Mouse (Mus musculus) MEL-GATA-1-ER (cell line): Measurements from ENCODE around the gene Gfap.

Experiments used
- DNase-seq: peaks from one replicate; pipeline ENCODE4 v3.0.0-alpha.2; 2012; ENCODE audit warnings: low read depth; ENCODE audit errors: extremely low read depth

Gene Gfap

DNA sequence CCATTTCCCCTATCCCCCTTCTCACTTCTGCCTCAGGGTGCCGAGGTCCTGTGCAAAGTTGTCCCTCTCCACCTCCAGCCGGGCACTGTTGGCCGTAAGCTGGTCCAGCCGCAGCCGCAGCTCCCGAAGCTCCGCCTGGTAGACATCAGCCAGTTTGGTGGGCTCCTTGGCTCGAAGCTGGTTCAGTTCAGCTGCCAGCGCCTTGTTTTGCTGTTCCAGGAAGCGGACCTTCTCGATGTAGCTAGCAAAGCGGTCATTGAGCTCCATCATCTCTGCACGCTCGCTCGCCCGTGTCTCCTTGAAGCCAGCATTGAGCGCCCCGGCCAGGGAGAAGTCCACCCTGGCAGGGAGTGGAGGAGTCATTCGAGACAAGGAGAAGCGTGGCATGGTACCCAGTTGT is 4.1 kb downstream of the Gfap start:
- DNase-seq, result no peak

DNA sequence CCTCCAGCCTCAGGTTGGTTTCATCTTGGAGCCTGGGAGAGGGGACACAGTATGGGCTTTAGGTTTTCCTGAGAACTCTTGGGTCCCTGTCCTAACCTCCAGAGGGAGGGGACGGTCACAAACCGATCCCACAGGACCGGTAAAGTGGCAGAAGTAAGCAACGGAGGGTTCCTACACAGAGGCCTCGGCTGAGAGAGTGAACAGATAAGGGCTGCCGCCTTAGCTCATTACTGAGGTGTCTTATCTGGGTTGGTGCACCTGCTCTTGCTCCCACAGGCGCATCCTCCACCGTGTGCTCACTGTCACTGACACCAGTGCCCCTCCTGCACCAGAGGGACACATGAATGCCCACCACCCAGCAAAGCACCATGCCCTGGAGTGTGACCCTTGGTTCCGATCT is 4.9 kb downstream of the Gfap start:
- peak; percentile 67 for DNase-seq

DNA sequence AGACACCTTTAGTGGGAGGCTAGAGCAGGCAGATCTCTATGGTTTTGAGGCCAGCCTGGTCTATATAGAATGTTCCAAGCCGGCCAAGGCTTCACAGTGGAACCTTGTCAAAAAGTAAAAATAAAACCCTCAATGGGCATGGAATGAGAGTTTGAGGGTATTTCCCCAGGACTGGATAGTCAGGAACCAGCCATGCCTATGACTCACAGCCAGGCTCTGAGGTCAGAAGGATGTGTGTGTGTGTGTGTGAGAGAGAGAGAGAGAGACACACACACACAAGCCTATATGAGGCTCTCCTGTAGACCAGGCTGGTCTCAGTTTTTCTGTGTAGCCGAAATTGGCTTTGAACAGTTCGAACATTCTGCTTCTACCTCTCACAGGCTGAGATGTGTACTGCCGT is 6.0 kb downstream of the Gfap start:
- DNase-seq, result no peak

DNA sequence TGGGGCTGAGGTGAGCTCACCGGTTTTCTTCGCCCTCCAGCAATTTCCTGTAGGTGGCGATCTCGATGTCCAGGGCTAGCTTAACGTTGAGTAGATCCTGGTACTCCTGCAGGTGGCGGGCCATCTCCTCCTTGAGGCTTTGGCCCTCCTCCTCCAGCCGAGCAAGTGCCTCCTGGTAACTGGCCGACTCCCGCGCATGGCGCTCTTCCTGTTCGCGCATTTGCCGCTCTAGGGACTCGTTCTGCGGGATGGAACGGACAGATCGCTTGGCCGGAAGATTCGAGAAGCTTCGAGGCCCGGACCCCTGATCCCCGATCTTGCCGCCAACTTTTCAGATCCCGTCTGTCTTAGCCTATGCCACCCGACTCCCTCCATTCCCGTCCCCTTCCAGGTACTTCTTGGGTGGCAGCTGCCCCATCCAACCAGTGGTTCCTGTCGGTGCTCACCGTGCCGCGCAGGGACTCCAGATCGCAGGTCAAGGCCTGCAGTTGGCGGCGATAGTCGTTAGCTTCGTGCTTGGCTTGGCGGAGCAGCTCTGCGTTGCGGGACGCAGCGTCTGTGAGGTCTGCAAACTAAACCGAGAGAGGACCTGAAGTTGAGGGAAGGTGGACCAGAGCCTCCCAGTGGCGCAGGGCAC is 7.6 kb downstream of the Gfap start:
- DNase-seq, result no peak

DNA sequence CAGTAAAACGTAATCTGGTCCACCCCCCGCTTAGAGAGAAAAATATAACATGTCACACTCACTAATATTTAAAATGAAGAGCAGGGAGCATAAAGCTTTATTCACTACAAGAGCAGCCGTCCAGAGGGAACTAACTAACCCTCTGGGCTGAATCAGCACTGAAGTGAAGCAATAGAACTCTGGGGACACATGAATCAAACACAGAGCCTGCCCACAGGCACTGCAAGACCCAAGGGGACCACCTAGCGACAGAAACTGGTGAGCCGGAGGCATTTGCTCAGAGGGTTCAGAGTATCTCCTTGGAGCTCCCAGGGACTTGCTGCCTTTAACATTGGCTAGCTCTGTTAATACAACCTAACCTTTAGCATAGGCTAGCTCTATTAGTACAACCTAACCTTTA is 10.6 kb downstream of the Gfap start:
- DNase-seq, result no peak

- no peak for DNase-seq
Observed at GRCm38 (mm10) chr11:102888135-102888534, 12.6 kb downstream of the Gfap start.

GRCm38 (mm10) chr11:102887433-102887832 is 13.3 kb downstream of the Gfap start:
- DNase-seq, result no peak

DNA sequence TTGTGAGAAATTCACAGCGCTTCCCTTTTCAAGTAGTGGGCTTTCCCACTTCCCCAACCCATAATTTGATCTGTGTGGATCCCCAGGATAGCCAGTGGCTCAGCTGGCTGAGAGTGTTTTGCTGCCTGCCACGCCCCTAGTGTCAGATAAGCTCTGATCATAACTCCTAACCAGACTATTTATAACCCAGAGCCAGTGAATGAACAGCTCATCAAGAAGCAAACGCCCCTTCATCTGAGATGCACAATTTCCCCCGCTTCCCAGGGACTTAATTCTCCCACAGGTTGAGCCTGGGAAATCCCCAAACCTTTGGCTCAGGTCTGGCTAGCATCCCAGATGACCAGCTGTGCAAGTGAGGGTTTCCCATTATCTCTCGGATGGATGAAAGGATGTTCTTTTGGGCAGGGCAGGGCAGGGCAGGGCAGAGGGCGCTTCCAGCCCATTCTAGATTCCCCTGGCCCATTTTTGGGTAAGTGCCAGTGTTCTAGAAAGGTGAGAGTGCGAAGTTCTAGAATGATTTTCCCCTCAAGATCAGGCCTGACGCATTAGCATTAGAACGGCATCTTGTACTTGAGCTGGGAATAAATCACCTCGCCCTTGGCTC is 16.0 kb downstream of the Gfap start, which contains the start of gene Fam187a:
Gene Fam187a, plus strand, starts transcription at position 554 of the 604 bp plus-strand sequence.
- DNase-seq, result no peak

DNA sequence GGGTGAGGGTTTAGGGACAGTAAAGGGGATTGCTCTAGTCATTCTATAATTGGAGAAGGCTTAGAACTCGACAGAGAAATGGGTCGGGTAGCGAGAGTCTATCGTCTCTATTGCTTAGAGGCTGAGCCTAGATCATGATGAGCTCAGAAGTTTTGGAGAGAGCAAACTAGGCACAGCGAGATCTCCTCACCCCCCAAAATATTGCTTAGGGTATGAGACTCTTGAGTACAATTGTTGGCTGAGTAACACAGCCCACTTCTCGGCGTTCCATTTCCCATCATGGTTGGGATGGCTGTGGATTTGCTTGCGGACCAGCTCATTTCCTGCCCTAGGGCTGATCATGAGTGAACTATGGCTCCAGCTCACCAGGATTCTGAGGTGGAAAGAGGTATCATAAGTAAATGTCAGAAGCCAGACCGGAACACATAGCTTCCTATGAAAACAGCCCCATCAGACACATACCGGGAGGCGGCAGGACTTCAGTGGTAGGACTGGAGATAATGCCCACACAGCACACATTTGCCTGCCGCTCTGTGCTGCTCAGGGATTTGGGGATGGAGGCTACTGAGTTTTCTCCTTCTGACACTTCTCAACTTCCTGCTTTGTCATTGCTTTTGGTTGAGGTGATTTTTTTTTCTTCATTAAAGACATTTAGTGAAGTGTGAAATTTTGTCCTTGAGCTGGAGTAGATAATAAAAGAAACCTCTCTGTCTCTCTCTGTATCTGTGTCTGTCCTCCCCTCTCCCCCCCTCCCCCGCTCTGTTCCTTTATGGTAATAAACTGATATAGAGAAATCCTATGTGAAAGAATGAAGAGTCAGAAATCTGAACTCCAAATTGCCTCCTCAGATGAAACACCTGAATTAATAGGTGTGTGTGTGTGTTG is 19.2 kb downstream of the Gfap start:
- peak; percentile 36 for DNase-seq

DNA sequence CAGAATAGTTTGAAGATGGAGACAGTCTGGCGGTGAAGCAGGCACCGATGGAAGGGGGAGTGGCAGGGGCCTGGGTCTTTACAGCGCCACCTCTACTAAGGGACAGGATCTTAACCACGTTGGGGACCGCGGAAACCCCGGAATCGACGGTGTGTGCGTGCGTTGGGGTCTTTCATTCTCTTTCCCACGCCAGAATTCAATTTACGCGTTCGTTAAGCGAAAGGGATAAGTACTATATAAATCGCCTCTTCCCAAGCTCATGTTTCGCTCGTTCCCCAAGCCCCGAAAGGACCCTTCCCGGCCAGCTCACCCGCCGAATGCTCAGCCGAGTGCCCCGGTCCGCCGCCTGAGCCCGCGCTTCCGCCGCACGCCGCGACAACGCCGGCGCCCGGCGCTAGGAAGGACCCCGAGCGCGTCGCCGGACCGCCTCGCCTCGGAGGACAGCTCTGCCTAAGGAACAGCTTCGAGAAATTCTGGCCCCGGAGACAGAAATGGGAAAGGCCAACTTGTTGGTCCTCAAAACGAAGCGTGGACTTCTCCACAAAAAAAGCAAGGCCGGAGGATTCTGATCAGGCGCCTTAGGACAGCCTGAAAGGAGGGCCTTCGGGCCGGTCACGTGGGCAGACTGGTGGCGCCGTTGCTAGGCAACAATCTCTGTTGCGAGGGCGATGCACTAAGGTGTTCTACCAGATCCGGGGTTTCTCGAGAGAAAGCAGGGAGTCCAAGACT is 20.0 kb downstream of the Gfap start, which contains the start of the genes Eftud2 and Ccdc103:
Gene Eftud2, minus strand, starts transcription at position 401 of the 729 bp plus-strand sequence.
Gene Ccdc103, plus strand, starts transcription at position 620 of the 729 bp plus-strand sequence.
- peak; percentile 84 for DNase-seq

DNA sequence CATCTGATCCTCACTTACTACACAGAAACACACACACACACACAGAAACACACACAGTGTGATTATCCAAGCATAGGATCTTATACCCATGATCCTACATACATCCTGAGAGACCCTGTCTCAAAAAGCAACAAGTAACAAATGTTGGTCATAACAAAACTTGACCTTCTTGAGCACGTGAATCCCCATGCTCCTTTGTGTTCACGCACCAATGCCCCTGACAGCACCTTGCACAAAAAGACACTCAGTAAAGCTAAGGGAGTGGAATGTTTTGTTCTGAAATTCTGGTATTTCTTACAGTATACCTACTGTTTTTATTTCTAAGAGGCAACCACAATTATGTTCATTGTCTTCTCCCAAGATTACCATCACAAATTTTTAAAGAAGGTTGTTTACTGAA is 21.2 kb downstream of the Gfap start:
- DNase-seq, result no peak

DNA sequence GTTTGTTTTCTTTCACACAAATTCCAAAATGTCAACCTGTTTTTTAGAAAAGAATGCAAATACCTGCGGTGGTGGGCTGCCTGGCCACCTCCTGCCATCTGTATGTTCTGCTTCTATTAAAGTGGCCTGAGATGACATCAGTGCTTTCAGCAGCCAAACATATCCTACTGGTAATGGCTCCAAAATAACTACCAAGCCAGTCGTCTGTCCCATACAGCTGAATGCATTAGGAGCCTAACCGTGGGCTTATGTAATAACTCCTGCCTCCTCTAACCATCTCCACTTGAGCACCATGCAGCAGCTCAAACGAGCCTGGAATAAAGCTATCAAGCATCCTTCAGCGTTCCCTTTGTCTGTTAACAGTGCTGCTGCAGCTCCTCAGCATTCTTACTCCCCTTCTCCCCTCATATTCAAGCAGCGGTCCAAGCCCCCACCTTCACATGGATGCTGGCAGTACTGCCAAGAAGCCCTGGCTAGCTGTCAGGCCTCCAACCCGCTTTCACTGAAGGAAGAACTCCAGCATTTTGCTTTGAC is 25.8 kb downstream of the Gfap start:
- DNase-seq, result no peak

DNA sequence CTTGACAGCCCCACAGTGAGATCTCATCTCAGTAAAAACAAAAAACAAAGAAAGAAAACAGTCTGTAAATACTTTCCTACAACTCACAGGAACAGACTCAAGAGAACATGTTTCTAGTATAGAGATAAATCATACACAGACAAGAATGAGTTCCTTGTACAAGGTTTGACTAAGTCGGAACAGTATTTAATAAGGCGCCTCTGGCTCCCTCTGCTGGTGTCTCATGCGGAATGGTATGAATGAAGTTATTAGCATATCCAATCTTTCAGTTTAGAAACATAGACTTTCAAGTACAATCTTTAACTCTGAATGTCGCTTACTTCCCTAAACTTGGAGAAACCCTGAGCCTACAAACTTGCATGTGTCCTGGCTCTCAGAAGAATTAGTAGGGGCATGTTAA is 36.4 kb downstream of the Gfap start:
- DNase-seq, result peak; percentile 28

DNA sequence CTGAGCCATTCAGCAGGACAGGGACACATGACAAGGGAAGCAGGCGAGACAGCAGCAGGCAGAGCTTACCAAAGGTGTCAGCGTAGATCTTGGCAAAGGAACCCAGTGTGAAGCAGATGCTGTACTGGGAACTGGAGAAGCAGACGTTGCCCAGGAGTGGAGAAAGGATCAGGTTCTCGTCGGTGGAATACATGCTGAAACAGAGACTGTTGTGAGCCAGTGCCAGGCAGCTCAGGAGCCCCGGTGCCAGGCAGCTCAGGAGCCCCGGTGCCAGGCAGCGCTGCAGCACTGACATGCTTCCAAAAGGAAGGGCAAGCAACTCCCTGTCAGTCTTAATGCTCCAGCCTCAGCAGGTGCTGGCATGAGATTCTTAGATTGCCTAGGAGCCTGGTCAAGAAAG is 40.8 kb downstream of the Gfap start:
- DNase-seq, result no peak

- no peak for DNase-seq
Observed at GRCm38 (mm10) chr11:102858951-102859350, 41.8 kb downstream of the Gfap start.

DNA sequence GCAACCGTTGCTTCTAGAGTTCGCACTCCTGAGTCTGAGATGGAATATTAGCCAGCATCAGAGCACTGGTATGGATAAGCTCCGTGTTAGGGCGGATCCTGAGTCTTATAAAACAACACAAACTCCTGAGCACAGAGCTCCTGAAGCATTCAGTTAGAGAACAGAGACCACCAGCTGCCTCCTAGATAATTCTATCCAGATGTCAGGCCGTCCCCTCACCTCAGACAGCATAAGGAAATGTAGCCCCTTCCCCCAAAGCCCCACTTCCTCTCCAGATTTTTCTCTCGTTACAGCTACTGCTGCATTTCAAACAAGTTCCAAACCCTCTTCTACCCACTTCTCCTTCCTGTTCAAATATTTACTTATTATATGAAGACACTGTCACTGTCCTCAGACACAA is 44.8 kb downstream of the Gfap start:
- DNase-seq, result no peak

DNA sequence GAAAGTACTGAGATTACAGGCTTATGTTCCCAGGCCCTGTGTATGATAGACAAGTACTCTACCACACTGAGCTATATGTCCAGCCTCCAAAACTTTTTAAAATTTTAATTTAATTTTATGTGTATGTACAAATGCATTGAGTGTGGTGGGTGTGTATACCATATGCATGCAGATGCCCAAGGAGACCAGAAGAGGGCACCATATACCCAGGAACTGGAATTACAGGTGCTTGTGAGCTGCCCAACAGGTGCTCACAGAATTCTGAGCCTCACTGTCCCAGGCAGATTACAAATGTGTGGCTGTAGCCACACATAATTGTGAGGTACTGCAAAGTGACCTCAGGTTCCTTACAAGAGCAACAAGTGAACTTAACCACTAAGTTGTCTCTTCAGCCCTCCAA is 47.0 kb downstream of the Gfap start:
- DNase-seq, result peak; percentile 7

DNA sequence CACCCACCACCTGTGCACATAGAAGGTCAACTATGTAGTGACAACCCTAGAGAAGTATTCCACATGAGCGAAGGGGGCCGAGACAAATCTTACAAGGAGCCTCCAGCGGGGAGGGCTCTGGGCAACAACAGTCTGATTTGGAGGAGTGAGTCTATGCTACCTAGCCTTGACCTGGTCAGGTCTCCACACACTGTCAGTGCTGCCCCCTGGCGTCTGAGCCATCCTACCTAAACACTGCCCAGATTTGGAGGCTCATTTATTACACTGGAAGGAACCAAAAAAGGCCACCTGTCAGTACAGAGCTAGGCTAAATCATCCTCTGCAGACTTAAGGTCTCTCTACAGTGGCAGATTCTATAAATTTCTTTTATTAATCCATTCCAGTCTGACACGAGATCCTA is 48.8 kb downstream of the Gfap start:
- DNase-seq, result no peak

DNA sequence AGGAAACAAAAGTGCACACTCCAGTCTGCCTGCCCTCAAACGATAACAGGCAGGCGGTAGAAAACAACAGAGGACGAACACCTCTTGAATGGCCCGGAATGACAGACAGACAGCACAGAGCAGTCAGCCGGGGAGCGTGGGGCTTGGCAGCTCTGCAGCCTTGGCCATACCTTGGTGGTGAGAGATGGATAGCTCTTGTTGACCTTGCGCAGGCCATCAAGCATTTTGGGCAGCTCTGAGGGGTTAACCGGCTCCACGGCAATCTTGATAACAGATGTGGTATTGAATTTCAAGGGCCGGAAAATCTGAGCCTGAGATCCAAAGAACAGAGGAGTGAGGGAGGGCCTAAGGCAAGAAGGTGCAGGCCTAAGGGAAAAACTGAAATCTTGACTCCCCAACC is 54.8 kb downstream of the Gfap start:
- no peak for DNase-seq

- DNase-seq, result no peak
Observed at GRCm38 (mm10) chr11:102838616-102839150, 62.0 kb downstream of the Gfap start.

DNA sequence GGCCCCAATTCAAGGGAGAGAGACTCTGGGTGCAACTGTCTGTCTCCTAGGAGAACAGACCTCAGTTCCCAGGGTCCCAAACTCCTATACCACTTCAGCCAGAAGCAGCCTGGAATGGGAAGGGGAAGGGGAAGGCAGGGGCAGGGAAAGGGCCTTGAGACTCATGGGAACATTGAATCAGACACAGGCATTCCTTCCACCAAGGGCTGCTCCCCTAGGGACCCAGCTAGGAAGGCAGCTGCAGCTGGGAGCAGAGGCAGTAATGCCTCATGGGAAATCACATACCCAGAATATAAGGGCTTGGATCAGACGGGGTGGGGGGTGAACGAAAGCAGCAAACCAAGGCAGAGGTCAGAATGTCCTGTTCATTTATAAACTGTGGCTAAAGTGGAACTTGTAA is 62.6 kb downstream of the Gfap start:
- DNase-seq, result no peak
